Mouse (Mus musculus): ENCODE results near the gene Thap11.

Thap11 gene

GRCm38 (mm10) chr8:105866364-105867029, 11.6 kb downstream of the Thap11 start:
- peaks cover 95% of the 10 kb centered on the region for H3K4me1 ChIP-seq (replicated peaks; ENCODE audit: low read depth, low read length)
- 0 out of 2 replicates have a peak overlapping the region, but pooled peaks have one; percentile 24 for H3K4me3 ChIP-seq (replicated peaks; ENCODE audit: low read length)
- TF ChIP-seq NANOG (IDR thresholded peaks at IDR 0.05; ENCODE audit: borderline replicate concordance, low read length) (no peak), POU5F1 (IDR thresholded peaks at IDR 0.05; ENCODE audit: borderline replicate concordance, low read length) (no peak), CTCF (conservative IDR thresholded peaks at IDR 0.05; ENCODE audit: low read length) (peak; percentile 44)
- peaks cover 96% of the 10 kb centered on the region for H3K36me3 ChIP-seq (ENCODE audit: insufficient read depth, low read length)
- H3K9me3 ChIP-seq (ENCODE audit: low read length) = no peaks in the 10 kb centered on the region
- no peaks in the 10 kb centered on the region for H3K27me3 ChIP-seq (ENCODE audit: insufficient read depth, low read length)

- peaks cover 95% of the 10 kb centered on the region for H3K36me3 ChIP-seq (ENCODE audit: insufficient read depth, low read length)
- peaks cover 89% of the 10 kb centered on the region for H3K4me1 ChIP-seq (replicated peaks; ENCODE audit: low read depth, low read length)
- H3K4me3 ChIP-seq (replicated peaks; ENCODE audit: low read length) = no peak overlapping the region
- TF ChIP-seq POU5F1 (IDR thresholded peaks at IDR 0.05; ENCODE audit: borderline replicate concordance, low read length) (no peak), CTCF (conservative IDR thresholded peaks at IDR 0.05; ENCODE audit: low read length) (no peak), NANOG (IDR thresholded peaks at IDR 0.05; ENCODE audit: borderline replicate concordance, low read length) (no peak)
- no peaks in the 10 kb centered on the region for H3K27me3 ChIP-seq (ENCODE audit: insufficient read depth, low read length)
- H3K9me3 ChIP-seq (ENCODE audit: low read length) = no peaks in the 10 kb centered on the region
Observed at GRCm38 (mm10) chr8:105874301-105874700, 19.4 kb downstream of the Thap11 start.

DNA sequence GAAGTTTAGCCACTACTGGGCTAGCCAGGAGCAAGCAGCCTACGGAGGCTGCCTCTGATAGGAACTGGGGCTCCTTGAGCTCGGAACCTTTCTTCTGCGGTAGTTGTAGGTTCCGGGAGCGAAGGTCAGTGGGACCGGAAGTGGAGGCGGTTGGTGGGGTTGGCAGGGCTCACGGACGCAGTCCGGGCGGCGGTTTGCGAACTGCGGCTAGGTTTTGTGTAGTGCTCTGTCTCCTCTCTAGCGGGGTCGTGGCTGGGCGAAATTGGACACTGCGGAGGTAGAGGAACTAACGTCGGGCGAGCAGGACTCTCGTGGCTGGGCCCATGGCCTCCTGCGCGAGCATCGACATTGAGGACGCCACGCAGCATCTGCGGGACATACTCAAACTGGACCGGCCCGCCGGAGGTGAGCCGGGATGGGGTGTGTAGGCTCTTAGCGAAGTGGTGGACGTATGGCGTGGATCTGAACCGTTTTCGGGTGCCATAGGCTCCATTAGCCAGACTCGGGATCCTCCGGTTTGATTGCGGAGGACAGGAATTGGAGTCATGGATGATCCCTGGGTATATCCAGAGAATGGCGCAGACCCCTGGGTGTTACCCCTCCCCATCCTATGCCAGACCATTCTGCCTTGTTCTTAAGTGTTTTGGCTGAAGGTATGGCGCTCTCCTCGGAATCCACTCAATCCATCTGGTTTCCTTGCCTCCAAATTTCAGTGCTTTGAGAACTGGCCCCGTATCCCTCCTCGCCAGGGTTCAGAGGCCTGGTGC, 26.0 kb downstream of the Thap11 start, which contains the start of gene Edc4:
Gene Edc4, plus strand, starts transcription at position 128 of the 767 bp plus-strand sequence.
- Histone ChIP-seq H3K4me1 (replicated peaks; ENCODE audit: low read depth, low read length) (peaks cover 56% of the 10 kb centered on the region), H3K27me3 (ENCODE audit: insufficient read depth, low read length) (no peaks in the 10 kb centered on the region), H3K36me3 (ENCODE audit: insufficient read depth, low read length) (peaks cover 80% of the 10 kb centered on the region), H3K9me3 (ENCODE audit: low read length) (no peaks in the 10 kb centered on the region), H3K4me3 (replicated peaks; ENCODE audit: low read length) (peak within 1 kb of the TSS; percentile 100)
- TF ChIP-seq NANOG (IDR thresholded peaks at IDR 0.05; ENCODE audit: borderline replicate concordance, low read length) (no peak), POU5F1 (IDR thresholded peaks at IDR 0.05; ENCODE audit: borderline replicate concordance, low read length) (no peak), CTCF (conservative IDR thresholded peaks at IDR 0.05; ENCODE audit: low read length) (no peak)

- H3K4me1 ChIP-seq (replicated peaks; ENCODE audit: low read depth, low read length) = peaks cover 47% of the 10 kb centered on the region
- no peaks in the 10 kb centered on the region for H3K27me3 ChIP-seq (ENCODE audit: insufficient read depth, low read length)
- H3K4me3 ChIP-seq (replicated peaks; ENCODE audit: low read length) = no peak overlapping the region
- peaks cover 83% of the 10 kb centered on the region for H3K36me3 ChIP-seq (ENCODE audit: insufficient read depth, low read length)
- no peaks in the 10 kb centered on the region for H3K9me3 ChIP-seq (ENCODE audit: low read length)
- TF ChIP-seq NANOG (IDR thresholded peaks at IDR 0.05; ENCODE audit: borderline replicate concordance, low read length) = no peak
- TF ChIP-seq POU5F1 (IDR thresholded peaks at IDR 0.05; ENCODE audit: borderline replicate concordance, low read length) = no peak
- no peak for TF ChIP-seq CTCF (conservative IDR thresholded peaks at IDR 0.05; ENCODE audit: low read length)
Observed at GRCm38 (mm10) chr8:105889756-105890465, 35.0 kb downstream of the Thap11 start.

DNA sequence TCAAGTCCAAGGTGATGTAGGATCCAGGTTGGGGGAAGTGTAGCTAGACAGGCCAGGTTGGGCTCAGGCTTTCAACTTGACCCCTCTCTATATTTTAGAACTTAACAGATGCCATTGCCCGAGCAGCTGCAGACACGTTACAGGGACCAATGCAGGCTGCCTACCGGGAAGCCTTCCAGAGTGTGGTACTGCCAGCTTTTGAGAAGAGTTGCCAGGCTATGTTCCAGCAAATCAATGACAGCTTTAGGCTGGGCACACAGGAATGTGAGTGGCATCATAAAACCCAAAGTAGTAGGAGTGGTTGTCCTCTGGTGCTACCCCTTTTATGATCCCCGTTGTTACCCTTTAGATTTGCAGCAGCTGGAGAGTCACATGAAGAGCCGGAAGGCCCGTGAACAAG, 35.9 kb downstream of the Thap11 start:
- H3K27me3 ChIP-seq (ENCODE audit: insufficient read depth, low read length) = no peaks in the 10 kb centered on the region
- no peak overlapping the region for H3K4me3 ChIP-seq (replicated peaks; ENCODE audit: low read length)
- peaks cover 73% of the 10 kb centered on the region for H3K36me3 ChIP-seq (ENCODE audit: insufficient read depth, low read length)
- TF ChIP-seq NANOG (IDR thresholded peaks at IDR 0.05; ENCODE audit: borderline replicate concordance, low read length) (no peak), CTCF (conservative IDR thresholded peaks at IDR 0.05; ENCODE audit: low read length) (no peak), POU5F1 (IDR thresholded peaks at IDR 0.05; ENCODE audit: borderline replicate concordance, low read length) (no peak)
- peaks cover 54% of the 10 kb centered on the region for H3K4me1 ChIP-seq (replicated peaks; ENCODE audit: low read depth, low read length)
- H3K9me3 ChIP-seq (ENCODE audit: low read length) = no peaks in the 10 kb centered on the region

DNA sequence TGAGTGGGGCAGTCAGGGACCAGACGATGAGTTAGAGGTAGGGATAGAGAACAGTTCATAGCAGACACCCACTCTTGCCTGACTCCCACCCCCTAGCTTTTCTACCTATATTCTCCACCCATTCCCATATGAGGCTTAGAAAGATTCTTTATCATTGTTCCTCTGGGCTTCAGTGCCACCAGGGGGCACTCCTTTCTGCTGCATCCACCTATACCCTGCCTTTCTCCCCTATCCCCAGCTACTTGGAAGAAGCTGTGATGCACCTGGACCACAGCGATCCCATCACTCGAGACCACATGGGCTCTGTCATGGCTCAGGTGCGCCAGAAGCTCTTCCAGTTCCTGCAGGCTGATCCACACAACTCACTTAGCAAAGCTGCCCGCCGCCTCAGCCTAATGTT, 37.5 kb downstream of the Thap11 start:
- Histone ChIP-seq H3K4me1 (replicated peaks; ENCODE audit: low read depth, low read length) (peaks cover 52% of the 10 kb centered on the region), H3K27me3 (ENCODE audit: insufficient read depth, low read length) (no peaks in the 10 kb centered on the region), H3K4me3 (replicated peaks; ENCODE audit: low read length) (no peak overlapping the region), H3K36me3 (ENCODE audit: insufficient read depth, low read length) (peaks cover 57% of the 10 kb centered on the region), H3K9me3 (ENCODE audit: low read length) (no peaks in the 10 kb centered on the region)
- TF ChIP-seq POU5F1 (IDR thresholded peaks at IDR 0.05; ENCODE audit: borderline replicate concordance, low read length) = no peak
- peak; percentile 42 for TF ChIP-seq CTCF (conservative IDR thresholded peaks at IDR 0.05; ENCODE audit: low read length)
- no peak for TF ChIP-seq NANOG (IDR thresholded peaks at IDR 0.05; ENCODE audit: borderline replicate concordance, low read length)

DNA sequence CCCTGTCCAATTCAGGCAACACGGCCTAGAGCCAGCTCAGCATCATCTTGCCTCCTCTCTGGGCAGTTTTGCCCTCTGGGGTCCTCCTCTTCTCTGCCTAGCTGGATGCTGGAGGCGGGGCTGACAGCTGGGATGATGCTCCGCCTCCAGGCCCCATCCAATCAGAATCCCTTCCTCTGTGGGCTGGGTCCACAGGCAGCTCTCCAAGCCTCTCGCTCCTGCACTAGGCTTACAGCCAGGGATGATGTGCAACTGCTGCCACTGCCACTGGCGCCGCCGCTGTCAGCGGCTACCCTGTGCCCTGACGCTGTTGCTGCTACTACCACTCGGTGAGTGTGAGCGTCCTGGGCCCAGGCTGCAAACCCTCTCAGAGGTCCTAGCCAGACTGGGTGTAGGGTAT, 38.4 kb downstream of the Thap11 start, which contains the start of gene Nrn1l:
Gene Nrn1l, plus strand, starts transcription at position 229 of the 400 bp plus-strand sequence.
- no peaks in the 10 kb centered on the region for H3K9me3 ChIP-seq (ENCODE audit: low read length)
- H3K36me3 ChIP-seq (ENCODE audit: insufficient read depth, low read length) = peaks cover 48% of the 10 kb centered on the region
- peak within 1 kb of the TSS; percentile 65 for H3K4me3 ChIP-seq (replicated peaks; ENCODE audit: low read length)
- no peak for TF ChIP-seq NANOG (IDR thresholded peaks at IDR 0.05; ENCODE audit: borderline replicate concordance, low read length)
- TF ChIP-seq CTCF (conservative IDR thresholded peaks at IDR 0.05; ENCODE audit: low read length) = no peak
- TF ChIP-seq POU5F1 (IDR thresholded peaks at IDR 0.05; ENCODE audit: borderline replicate concordance, low read length) = no peak
- no peaks in the 10 kb centered on the region for H3K27me3 ChIP-seq (ENCODE audit: insufficient read depth, low read length)
- peaks cover 43% of the 10 kb centered on the region for H3K4me1 ChIP-seq (replicated peaks; ENCODE audit: low read depth, low read length)

Data from E14TG2a.4 (cell line).